Mouse (Mus musculus) right cerebral cortex, postnatal 4 days (tissue): ENCODE results near the gene Tmed10.
A peak's percentile ranks its signal among the peaks of the same experiment; 100 is the strongest.

ENCODE experiments used
- DNase-seq: peaks from one replicate; pipeline ENCODE4 v3.0.0-alpha.2; 2022

Gene Tmed10

DNA sequence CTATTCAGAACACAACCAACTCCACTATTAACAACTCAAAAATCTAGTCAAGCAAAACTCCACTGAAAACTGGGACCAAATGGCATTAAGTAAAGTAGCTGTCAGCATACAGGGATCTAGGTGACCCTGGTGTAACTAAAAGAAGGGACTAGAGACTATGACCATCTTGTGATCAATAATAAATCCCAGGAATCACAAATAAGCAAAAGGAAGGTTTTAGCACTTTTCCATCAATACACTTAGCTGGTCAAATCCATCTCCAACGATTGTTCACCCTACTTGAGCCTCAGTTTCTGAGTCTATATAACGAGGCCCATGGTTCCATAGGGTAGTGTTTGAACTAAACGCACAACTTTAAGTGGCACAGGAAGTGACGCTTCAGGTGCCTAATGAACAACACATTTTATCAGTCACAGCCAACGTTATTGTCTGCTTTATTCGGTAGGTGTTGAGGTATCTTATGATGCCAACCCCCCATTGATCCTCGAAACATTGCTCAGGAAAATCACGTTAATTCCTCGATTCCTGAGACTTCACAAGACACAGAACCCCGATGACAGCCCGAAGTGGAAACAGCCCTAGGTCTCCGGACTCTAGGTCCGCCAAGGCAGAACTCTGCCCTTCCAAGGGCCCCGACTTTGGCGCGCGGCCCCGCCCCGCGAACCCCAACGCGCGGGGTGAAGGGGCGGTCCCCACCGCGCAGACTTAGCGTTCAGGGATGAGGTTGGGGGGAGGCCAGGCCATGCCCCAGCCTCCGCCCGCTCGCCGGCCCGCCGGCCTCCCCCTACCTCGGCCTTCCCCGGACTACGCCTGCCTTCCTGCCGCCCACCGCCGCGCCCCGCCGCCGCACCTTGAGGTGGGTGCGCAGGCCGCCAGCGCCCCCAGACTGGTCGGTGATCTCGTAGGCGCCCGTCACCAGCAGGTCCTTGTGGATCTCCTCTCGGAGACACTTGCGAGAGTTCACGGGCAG is 771 bp downstream of the Tmed10 start:
- DNase-seq: peak; percentile 56

DNA sequence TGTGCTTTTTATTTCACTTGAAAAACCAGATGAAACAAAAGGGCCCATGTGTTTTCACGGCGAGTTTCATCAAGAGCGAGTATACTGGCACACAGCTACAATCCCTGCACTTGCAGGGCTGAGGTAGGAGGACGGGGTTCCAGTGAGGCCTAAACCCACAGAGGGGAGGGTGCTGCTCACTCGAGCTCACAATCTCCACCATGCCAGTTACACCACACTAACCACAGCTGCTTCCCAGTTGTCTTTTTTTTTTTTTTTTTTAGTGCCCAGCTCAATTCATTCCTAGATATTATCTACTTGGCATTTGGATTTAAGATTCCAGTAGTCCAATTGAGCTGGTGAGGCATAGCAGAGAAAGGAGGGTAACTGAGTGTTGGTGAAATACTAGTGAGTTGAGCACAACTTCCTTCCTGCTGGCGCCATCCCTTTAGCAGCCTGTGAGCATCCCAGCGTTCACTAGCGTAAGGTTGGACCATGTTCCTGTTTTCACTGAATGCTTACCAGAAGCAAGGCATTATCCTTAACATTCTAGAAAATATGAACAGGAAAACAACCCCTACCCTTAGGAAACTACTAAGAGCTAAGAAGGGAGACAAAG is 2.5 kb downstream of the Tmed10 start:
- DNase-seq: no peak

DNA sequence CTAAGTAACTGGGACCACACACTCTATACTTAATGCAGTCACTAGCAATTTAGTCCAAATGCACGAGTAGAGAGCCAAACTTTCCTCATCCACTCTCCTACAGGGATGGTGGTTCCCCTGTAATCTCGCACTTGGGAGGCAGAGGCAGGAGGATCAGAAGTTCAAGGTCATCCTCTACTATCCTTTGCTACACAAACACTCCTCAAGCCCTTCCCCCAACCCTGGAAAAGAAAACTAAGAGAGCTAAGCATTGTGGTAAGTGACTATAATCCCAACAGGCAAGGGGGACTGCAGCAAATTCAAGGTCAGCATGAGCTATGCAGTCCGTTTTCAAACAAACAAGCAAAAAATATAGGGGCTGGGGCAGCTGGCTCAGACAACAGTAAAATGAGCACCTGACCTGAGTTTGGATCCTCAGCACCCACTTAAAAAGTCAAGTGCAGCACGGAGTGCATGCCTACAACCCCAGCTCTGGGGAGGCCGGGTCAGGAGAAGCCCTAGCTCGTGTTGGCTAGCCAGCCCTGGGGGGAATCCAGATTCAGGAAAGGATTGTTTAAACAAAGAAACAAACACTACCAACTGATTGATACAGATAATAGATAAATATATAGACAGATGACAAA is 6.1 kb downstream of the Tmed10 start:
- DNase-seq: no peak

DNA sequence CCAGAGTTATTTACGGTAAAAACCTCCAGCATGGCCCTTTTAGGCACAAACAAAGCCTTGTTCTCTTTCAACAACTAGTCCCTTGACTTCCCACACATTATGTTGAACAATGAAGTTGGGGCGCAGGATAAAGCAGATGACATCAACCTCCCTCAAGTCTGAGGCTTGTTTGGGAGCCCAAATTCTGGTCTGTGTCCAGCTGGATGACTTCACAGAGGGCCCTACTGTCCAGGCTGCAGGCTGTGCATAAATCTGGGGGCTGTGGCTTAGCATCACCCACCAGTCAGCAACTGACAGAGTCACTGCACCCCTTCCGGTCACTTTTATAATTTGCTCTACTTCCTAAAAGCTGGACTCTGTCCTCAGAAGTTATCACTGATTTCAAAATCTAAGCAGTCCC is 8.4 kb downstream of the Tmed10 start:
- peak; percentile 26 for DNase-seq

DNA sequence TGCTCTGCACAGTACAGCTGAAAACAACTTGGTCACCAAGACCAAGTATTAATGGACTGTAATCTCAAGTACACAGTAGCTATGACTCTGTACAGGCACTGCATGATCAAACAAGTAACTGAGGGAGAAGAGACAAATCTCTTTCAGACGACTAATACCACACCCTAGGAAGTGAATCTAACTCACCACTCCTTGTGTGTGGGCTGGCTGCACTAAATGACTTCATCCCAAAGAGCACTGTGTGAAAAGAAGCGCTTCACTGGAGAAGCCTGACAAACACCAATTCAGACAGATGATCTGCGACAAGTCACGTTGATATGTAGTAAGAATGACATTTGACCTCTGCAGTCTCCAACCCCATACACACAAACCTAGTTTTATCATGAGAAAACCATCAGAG is 12.1 kb downstream of the Tmed10 start:
- DNase-seq: no peak

DNA sequence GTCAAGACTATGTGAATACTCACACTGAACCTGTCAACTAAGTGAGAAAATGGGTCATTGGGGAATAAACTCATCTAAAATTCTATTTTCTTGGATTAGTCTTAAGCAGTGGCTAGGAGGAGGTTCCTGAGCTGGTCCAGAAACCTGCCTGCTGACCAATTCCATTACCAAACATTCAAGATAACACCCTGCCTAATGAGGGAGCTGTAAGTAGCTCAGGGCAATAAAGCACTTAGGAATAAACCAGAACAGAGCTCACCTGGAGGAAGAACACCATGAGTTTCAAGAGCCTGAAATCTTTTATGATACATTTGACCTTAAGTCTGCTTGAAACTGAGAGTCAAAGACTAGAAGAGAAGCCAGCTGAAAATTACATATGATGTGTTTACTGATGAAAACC is 13.1 kb downstream of the Tmed10 start:
- no peak for DNase-seq

DNA sequence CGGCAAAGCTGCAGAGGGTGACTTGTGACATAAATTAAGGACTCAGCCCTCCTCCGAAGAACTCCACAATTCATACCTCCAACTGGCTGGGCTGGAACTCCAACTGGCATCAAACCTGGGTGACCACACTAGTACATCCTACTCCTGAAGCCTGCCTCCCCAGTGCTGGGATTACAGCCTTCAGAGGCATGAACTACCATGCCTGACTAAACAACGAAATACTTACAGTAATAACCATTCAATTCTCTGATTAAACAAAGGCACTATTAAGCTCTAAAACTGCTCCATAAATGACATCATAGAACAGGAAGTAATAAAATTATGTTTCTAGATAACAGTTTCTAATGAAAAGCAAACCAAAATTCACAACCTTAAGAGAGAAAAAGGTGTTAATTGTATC is 13.5 kb downstream of the Tmed10 start:
- DNase-seq: no peak

DNA sequence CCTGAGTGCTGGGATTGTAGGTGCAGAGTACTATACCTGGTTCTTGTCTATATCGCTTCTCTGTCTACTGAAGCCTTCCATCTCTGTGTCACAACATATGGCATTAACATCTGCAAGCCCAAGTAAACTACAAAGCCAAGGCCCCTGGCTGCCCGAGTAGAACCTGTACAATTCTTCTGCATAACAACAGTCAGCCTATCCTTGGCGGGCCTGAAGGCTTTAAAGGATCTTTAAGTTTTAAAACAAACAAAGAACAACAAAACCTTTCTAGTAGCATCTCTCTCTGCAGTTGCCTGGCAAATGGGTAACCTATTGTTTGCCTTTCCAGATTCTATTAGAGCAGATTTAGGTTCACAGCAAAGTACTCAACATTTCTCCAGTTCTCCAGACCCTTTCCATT is 20.6 kb downstream of the Tmed10 start:
- no peak for DNase-seq

DNA sequence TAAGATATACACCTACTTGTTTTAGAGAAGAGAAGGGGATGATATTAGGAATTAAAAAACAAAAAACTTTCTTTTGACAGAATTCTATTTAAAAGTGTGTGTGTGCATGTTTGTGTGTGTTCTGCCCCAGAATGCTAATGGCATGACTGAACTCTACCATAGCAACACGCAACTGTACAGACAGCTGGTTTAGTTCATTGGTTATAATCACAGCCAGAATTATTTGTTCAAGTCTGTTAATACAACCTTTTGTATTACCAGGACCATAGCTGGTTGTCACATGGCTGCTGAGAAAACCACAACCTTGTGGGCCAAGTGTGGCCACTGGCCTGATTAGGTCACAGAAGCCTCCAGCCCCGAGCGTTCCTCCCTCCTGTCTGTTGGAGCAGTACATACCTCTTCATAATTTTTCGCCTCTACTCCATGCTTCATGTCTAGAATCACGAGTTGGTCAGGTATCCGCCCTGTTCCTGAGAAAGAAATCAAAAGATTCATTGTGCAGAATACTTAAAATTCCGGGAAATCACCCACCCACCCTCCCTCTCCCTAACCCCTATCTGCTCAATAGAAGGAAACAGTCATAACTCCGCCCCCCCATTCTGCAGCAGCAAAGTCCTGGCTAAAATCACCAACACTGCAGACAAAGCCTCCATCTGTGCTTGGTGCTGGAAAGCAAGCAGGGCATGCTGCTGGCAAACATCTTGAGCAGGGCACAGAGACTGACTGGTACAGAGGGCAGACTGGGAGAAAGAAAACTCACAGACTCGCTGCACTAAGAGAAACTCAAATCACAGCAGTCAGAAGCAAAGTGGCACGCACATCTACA is 24.0 kb downstream of the Tmed10 start:
- DNase-seq: peak; percentile 28

DNA sequence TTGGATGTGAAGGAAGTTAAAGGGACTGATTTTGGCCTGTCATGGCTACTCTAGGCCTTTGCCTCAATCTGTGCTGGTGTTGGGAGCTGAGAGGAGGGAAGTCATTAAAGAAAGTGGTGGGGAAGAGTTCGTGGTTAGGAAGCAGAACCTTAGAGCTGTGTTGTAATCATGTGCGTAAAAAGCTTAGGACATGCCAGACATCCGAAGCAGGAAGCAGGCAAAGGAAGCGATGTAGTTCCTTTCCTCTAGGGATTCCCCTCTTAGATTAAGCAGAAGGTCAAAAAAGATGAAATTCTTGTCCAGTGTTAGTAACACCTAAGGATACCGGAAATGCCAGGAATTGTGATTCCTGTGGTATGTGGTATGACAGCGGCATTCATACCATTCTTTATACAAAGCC is 26.3 kb downstream of the Tmed10 start:
- no peak for DNase-seq

DNA sequence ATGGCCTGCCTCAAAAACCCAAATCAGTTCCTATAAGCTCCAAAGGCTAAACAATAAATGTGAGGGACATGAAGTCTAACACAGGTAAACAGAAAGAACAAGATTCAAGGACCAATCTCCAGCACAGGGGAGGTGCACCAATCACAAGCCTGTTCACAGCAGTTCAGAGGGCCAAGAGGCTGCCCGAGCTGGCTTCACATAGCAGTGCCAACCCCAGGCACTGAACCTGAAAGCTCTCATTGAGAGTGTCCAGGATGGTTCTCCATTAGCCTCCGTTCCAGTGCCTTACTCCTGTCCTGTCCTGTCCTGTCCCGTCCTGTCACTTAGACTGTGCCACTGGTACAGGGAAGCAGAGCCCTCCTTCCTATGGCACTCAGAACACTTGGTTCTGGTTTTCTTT is 27.5 kb downstream of the Tmed10 start:
- DNase-seq: no peak

DNA sequence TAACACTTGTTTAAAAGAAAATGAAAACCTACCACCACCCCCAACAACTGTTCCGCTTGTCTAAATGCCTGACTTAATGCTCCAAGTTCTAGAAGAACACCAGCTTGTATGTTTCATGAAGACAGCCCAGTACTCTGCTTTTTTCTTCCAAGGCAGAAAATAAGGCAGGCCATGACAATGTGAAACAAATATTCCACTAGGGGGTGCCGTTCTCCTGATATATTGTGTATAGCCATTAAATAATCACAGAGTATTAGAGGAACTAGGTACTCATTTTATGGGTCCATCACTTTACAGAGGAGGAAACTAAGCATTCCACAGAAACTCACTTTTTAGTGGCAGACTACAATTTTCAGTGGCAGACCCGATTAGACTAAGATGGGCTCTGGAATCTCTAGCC is 28.3 kb downstream of the Tmed10 start:
- no peak for DNase-seq

DNA sequence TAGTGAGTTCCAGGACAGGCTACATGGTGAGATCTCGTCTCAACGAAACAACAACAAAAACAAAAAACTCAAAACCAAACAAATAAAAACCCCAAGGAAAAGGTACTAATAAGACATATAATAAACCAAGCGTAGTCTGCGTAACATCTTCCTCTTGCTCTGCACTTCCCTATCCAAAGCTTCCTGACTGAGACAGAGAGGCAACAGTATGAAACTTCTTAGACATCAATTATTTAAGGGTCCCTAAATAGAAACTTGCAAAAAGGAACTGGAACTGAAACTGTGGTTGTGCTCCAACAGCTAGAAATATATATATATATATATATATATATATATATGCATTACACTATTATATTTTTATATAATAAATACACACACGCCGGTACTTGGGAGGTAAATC is 29.1 kb downstream of the Tmed10 start:
- DNase-seq: no peak

DNA sequence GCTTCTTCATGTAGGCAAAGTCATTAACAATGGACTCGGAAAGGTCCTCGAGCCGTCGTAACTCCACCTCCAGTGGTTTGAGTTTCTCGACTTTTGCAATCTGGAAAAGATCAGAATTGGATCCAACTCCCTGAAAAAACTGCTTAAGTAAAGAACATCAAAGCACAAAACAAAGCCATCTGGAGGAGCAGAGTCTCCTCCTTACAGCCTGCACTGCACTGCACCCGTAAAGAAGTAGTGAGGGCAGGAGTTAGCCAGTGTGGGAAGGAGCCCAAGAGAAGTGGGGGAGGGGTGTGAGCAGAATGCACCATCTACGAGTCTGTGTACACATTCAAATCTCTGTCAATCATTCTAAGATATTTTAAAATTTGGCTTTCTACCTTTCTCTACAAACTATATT is 30.4 kb downstream of the Tmed10 start:
- no peak for DNase-seq

DNA sequence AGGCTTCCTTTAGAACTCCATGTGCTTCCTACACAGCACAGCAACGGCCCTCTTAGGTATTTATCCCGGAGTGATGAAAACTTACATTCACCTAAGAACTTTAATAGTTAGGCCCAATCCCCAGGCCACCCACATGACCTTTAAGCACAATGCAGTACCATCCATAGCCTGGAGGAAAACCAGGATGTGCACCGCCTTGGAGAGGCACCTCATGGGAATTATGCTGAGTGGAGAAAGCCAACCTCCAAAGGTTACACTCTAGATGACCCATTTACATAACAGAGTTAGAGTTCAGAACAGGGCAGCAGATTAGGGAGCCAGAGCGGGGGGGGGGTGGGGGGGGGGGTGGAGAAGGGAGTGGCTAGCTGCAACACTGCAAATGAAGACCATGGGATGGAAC is 32.3 kb downstream of the Tmed10 start:
- DNase-seq: no peak

DNA sequence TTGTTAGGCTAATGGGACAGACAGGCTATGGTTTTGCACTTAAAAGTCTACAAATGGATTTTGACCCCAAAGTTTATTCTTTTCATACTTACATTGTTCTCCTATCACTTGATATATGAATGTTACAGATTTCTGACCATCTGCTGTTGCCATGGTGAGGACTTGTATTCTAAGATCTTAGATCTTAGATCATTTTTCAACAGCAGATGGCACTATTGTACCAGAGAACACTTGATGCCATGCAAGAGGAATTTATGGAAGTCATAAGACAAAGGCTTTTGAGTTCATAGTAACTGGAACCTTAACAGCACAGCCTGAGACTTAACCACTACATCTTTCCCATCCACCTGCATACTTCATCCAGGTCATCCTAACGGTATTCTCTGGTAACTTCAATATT is 33.5 kb downstream of the Tmed10 start:
- no peak for DNase-seq

DNA sequence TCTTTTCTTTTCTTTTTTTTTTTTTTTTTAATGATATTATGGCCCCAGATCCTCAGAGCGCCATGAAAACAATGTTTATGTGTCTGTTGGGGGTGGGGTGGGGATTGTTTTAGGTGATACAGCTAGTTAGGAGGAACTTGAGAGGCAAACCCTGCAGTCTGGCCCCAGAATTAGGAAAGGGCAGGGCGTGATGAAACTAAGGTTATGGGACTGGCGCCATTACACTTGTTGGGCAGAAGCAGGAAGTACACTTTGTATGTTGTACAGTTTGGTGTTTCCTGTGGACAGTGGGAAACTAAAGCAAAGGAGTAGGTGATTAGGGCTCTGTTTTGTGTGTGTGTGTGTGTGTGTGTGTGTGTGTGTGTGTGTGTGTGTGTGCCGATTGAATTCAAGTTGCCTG is 34.7 kb downstream of the Tmed10 start:
- no peak for DNase-seq

DNA sequence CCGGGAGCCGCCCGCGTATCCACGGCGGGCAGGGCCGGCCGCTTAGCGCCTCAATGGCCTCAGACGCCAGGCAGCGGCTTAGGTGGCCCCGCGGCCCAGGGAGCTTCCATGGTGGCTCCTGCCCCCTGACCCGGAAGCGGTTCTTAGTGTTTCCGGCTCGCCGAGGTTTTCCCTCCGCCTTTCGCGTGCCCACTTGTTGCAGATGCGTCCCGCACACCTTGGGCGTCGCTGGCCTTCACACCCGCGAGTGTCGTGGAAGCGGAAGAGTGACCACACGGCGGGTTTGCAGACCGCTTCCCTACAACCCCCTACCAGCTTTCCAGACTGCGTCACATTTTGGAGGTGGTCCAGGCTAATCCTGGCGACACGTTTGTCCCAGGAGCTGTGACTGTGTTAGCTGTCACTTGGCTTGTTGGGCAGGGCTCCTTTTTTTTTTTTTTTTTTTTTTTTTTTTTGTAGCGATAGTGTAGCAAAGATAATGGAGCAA is 35.4 kb downstream of the Tmed10 start, which contains the start of gene Nek9:
Nek9 (minus strand) TSS at position 120 of the 487 bp plus-strand sequence.
- DNase-seq: peak; percentile 97

DNA sequence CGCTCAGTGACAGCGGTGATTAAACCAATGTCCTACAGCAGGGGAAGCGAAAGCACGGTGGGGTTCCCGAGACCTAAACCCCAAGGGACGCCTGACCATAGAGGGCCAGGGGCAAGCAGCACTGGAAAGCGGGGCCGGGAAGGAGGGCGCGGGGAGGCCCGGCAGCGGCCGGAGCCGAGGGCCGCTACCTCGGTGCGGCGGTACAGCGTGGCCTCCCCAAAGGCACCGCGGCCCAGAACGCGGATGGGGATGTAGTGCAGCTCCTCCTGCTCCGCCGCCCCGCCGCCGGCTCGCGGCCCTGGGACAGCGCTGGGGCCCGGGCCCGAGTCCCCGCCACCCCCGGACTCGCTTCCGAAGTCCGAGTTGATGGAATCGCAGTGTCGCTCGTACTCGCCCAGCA is 35.8 kb downstream of the Tmed10 start:
- DNase-seq: no peak

DNA sequence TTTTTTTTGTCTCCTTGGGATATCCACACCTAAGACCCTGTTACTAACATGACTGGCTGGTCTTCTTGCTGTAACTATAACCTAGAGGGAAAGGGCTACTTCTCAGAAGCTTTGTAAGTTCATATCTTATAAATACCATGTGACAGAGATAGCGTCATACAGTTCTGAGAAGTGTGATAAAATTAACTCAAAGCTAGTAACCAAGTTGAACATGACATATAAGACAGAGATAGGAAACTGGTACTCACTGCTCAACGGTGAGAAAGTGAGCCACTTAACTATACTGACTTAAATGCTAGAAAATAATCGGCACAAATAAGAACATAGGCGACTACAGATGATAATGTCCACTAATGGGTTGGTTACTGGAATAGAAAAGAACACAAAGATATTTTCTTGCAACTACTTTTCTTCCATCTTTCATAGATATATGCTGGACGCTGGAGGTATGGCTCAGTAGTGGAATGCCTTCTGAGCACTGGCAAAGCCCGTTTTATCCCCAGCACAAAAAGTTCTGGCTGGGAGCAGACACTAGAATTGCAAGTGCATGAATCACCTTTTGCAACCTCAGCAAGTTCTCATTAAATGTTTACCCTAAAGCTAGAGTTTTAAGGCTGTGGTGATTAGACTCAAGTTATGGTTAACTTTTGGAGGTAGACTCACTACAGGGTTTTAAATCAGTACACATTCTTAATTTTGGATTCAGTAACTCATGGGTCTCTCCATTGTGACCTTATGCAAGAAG is 36.9 kb downstream of the Tmed10 start:
- DNase-seq: no peak

DNA sequence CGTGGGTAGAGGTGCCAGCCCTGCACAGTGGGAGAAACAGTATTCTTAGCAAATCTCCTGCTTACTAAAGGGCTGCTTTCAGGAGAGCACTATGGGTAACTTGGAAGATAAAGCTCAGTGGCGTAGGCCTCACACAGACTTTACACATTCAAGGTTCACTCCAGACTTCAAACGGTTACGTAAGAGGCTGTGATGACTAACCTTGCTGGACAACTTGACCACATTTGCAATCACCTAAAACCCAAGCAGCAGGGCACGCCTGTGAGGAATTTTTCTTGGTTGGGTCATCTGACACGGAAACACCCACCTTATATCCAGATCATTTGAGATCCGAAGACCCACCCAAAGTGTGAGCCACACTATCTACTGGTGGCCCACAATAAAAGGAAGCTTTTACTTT is 44.5 kb downstream of the Tmed10 start:
- no peak for DNase-seq

DNA sequence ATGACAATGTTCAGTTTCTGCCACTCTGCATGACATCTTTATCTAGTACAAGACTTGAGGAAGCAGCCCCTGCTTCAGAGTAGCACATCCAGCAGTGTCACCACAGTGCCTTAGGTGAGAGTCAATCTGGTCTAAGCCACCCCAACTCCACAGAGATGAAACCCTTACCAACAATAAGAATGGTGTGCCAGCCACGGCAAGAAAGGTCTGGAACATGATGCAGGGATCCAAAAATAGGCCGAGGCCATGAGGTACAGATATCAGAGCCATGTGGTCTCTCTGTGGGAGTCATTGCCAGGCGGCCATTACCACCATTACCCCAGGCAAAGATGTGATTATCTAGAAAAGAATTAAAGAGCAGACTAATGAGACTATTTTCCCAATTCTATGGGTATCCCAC is 66.0 kb downstream of the Tmed10 start:
- no peak for DNase-seq
